Mouse (Mus musculus) urinary bladder, postnatal 25 days (tissue): ENCODE measurements around the gene Rhag.

ENCODE experiments used
- DNase-seq: peaks from one replicate; pipeline ENCODE4 v3.0.0; 2022; ENCODE audit warnings: low spot score

Gene Rhag

GRCm38 (mm10) chr17:40875568-40875967 is 64.6 kb downstream of the Rhag start:
- DNase-seq: no peak

GRCm38 (mm10) chr17:40877741-40878140 is 66.8 kb downstream of the Rhag start:
- no peak for DNase-seq

- no peak for DNase-seq
These were observed 68.6 kb downstream of the Rhag start for GRCm38 (mm10) chr17:40879528-40879923.

- DNase-seq: peak; percentile 66
These were observed 69.2 kb downstream of the Rhag start, which contains the start of gene 9130008F23Rik for GRCm38 (mm10) chr17:40879924-40880691. 9130008F23Rik (minus strand) TSS chr17:40880559.

GRCm38 (mm10) chr17:40882172-40882571 is 71.2 kb downstream of the Rhag start:
- no peak for DNase-seq

GRCm38 (mm10) chr17:40885155-40885554 is 74.2 kb downstream of the Rhag start:
- DNase-seq: no peak

GRCm38 (mm10) chr17:40887849-40888536 is 77.1 kb downstream of the Rhag start:
- no peak for DNase-seq
